Mouse (Mus musculus) kidney, embryonic 14.5 days (tissue): ENCODE measurements around the gene Plb1. TPM values are rescaled to one million over a fixed set of nuclear protein-coding genes. Genes with fewer than 3 reads are reported as not detected.

Source experiments
- ATAC-seq: fragments of 200-750 bp; cut with Nextera tagmentation; 2 replicates; pipeline ENCODE4 v1.8.0; 2017; ENCODE audit warnings: moderate number of reproducible peaks, mild to moderate bottlenecking, moderate TSS enrichment, moderate library complexity; ENCODE audit not compliant: low FRiP score, low TSS enrichment
- H3K27ac ChIP-seq: fragments of 300-500 bp; sonication (generic); 2 replicates; pipeline ENCODE4 v1.5.1; 2014; ENCODE audit warnings: low read depth, mild to moderate bottlenecking, low read length, moderate library complexity, mixed read lengths
- H3K27me3 ChIP-seq: fragments of 300-500 bp; sonication (generic); 2 replicates; pipeline ENCODE4 v1.6.1; 2014; ENCODE audit warnings: mild to moderate bottlenecking, low read length; ENCODE audit not compliant: control insufficient read depth, insufficient read depth
- H3K36me3 ChIP-seq: fragments of 300-500 bp; sonication (generic); 2 replicates; pipeline ENCODE4 v1.6.1; 2014; ENCODE audit warnings: low read length, mixed read lengths; ENCODE audit not compliant: control insufficient read depth, insufficient read depth
- H3K4me1 ChIP-seq: fragments of 300-500 bp; sonication (generic); 2 replicates; pipeline ENCODE4 v1.6.1; 2014; ENCODE audit warnings: low read length, mixed read lengths; ENCODE audit not compliant: control insufficient read depth, insufficient read depth
- H3K4me2 ChIP-seq: fragments of 300-500 bp; sonication (generic); replicated peaks from 2 replicates; pipeline ENCODE4 v1.6.1; 2014; ENCODE audit warnings: low read depth, mild to moderate bottlenecking, low read length
- H3K4me3 ChIP-seq: fragments of 300-500 bp; sonication (generic); 2 replicates; pipeline ENCODE4 v1.5.1; 2014; ENCODE audit warnings: mild to moderate bottlenecking, low read length
- H3K9ac ChIP-seq: fragments of 300-500 bp; sonication (generic); 2 replicates; pipeline ENCODE4 v1.6.1; 2014; ENCODE audit warnings: low read depth, mild to moderate bottlenecking, low read length, moderate library complexity
- H3K9me3 ChIP-seq: fragments of 300-500 bp; sonication (generic); 2 replicates; pipeline ENCODE4 v1.6.1; 2016; ENCODE audit warnings: low read length; ENCODE audit not compliant: control insufficient read depth
- WGBS: fragments of 180-500 bp; shearing (Covaris S2); extraction: QIAGEN DNeasy Blood & Tissue Kit; methylation state at CpG from one replicate; pipeline ENCODE4 v1.1.7; 2014; 5-methylcytosine and 5-hydroxymethylcytosine counted together
- polyA plus RNA-seq: library from polyadenylated mRNA; unstranded; fragments of >200 nt; fragmentation: Nextera tagmentation; extraction: Ambion mirVana; gene quantifications from 2 replicates; pipeline ENCODE4 v1.2.1, GENCODE M21; 2014

Gene Plb1
- polyA plus RNA-seq, 1 experiment from 2014 or later, result not detected

GRCm38 (mm10) chr5:32308647-32309046 is 76.1 kb downstream of the Plb1 start:
- Histone ChIP-seq H3K27me3 (no peaks in the 10 kb centered on the region), H3K9me3 (no peaks in the 10 kb centered on the region), H3K4me2 (no peak overlapping the region), H3K4me1 (no peaks in the 10 kb centered on the region), H3K36me3 (no peaks in the 10 kb centered on the region), H3K4me3 (no peak overlapping the region), H3K27ac (no peak overlapping the region), H3K9ac (no peak overlapping the region)
- ATAC-seq, result no peak
- WGBS, result 89% methylated on average over 4 of the region's 4 CpGs

- H3K27me3 ChIP-seq, result no peaks in the 10 kb centered on the region
- no peak overlapping the region for H3K4me3 ChIP-seq
- H3K9me3 ChIP-seq, result no peaks in the 10 kb centered on the region
- H3K36me3 ChIP-seq, result no peaks in the 10 kb centered on the region
- H3K4me1 ChIP-seq, result no peaks in the 10 kb centered on the region
- WGBS, result 63% methylated on average over 1 of the region's 1 CpGs
- H3K27ac ChIP-seq, result no peak overlapping the region
- ATAC-seq, result no peak
- H3K4me2 ChIP-seq, result no peak overlapping the region
- H3K9ac ChIP-seq, result no peak overlapping the region
Measured at GRCm38 (mm10) chr5:32309714-32310113, 77.2 kb downstream of the Plb1 start.

- no peak overlapping the region for H3K9ac ChIP-seq
- ATAC-seq, result no peak
- 67% methylated on average over 5 of the region's 5 CpGs for WGBS
- H3K9me3 ChIP-seq, result no peaks in the 10 kb centered on the region
- no peaks in the 10 kb centered on the region for H3K27me3 ChIP-seq
- no peak overlapping the region for H3K4me3 ChIP-seq
- H3K4me1 ChIP-seq, result no peaks in the 10 kb centered on the region
- H3K27ac ChIP-seq, result no peak overlapping the region
- no peak overlapping the region for H3K4me2 ChIP-seq
- H3K36me3 ChIP-seq, result no peaks in the 10 kb centered on the region
Measured at GRCm38 (mm10) chr5:32310802-32311201, 78.3 kb downstream of the Plb1 start.

- no peaks in the 10 kb centered on the region for H3K4me1 ChIP-seq
- ATAC-seq, result no peak
- no peak overlapping the region for H3K9ac ChIP-seq
- no peak overlapping the region for H3K4me3 ChIP-seq
- H3K9me3 ChIP-seq, result no peaks in the 10 kb centered on the region
- no peak overlapping the region for H3K27ac ChIP-seq
- no peak overlapping the region for H3K4me2 ChIP-seq
- H3K36me3 ChIP-seq, result no peaks in the 10 kb centered on the region
- H3K27me3 ChIP-seq, result no peaks in the 10 kb centered on the region
- 53% methylated on average over 3 of the region's 3 CpGs for WGBS
Measured at GRCm38 (mm10) chr5:32311589-32312166, 79.2 kb downstream of the Plb1 start.

GRCm38 (mm10) chr5:32313671-32314070 is 81.2 kb downstream of the Plb1 start:
- Histone ChIP-seq H3K36me3 (no peaks in the 10 kb centered on the region), H3K4me3 (no peak overlapping the region), H3K9me3 (no peaks in the 10 kb centered on the region), H3K4me2 (no peak overlapping the region), H3K27me3 (no peaks in the 10 kb centered on the region), H3K9ac (no peak overlapping the region), H3K4me1 (no peaks in the 10 kb centered on the region), H3K27ac (no peak overlapping the region)
- ATAC-seq, result no peak
- 77% methylated on average over 6 of the region's 6 CpGs for WGBS

GRCm38 (mm10) chr5:32314731-32315130 is 82.2 kb downstream of the Plb1 start:
- 64% methylated on average over 2 of the region's 2 CpGs for WGBS

GRCm38 (mm10) chr5:32322146-32322811 is 89.8 kb downstream of the Plb1 start:
- no peaks in the 10 kb centered on the region for H3K36me3 ChIP-seq
- H3K27me3 ChIP-seq, result no peaks in the 10 kb centered on the region
- H3K4me2 ChIP-seq, result no peak overlapping the region
- no peaks in the 10 kb centered on the region for H3K4me1 ChIP-seq
- ATAC-seq, result peak; percentile 64
- H3K4me3 ChIP-seq, result no peak overlapping the region
- WGBS, result 49% methylated on average over 7 of the region's 7 CpGs
- no peaks in the 10 kb centered on the region for H3K9me3 ChIP-seq
- no peak overlapping the region for H3K9ac ChIP-seq
- no peak overlapping the region for H3K27ac ChIP-seq

More at GRCm38 (mm10) chr5:32314731-32315130, 82.2 kb downstream of the Plb1 start:
- no peak for ATAC-seq
- Histone ChIP-seq H3K4me2 (no peak overlapping the region), H3K4me3 (no peak overlapping the region), H3K27me3 (no peaks in the 10 kb centered on the region), H3K9me3 (no peaks in the 10 kb centered on the region), H3K4me1 (no peaks in the 10 kb centered on the region), H3K27ac (no peak overlapping the region), H3K9ac (no peak overlapping the region), H3K36me3 (no peaks in the 10 kb centered on the region)

GRCm38 (mm10) chr5:32328139-32328538 is 95.6 kb downstream of the Plb1 start:
- Histone ChIP-seq H3K27ac (no peak overlapping the region), H3K9ac (no peak overlapping the region), H3K9me3 (no peaks in the 10 kb centered on the region), H3K4me3 (no peak overlapping the region), H3K4me2 (no peak overlapping the region), H3K4me1 (no peaks in the 10 kb centered on the region), H3K27me3 (no peaks in the 10 kb centered on the region), H3K36me3 (no peaks in the 10 kb centered on the region)
- ATAC-seq, result no peak
- WGBS, result 77% methylated on average over 7 of the region's 7 CpGs

GRCm38 (mm10) chr5:32332591-32332990 is 100.1 kb downstream of the Plb1 start:
- no peak for ATAC-seq
- Histone ChIP-seq H3K36me3 (no peaks in the 10 kb centered on the region), H3K4me2 (no peak overlapping the region), H3K4me3 (no peak overlapping the region), H3K27ac (no peak overlapping the region), H3K4me1 (no peaks in the 10 kb centered on the region; the same call in 1 of the 2 replicates), H3K9ac (no peak overlapping the region), H3K9me3 (no peaks in the 10 kb centered on the region), H3K27me3 (no peaks in the 10 kb centered on the region)
- 67% methylated on average over 4 of the region's 4 CpGs for WGBS
